Mouse (Mus musculus): ENCODE data around the gene Ltbp1.

Gene Ltbp1

GRCm38 (mm10) chr17:74976167-74976985, 29.0 kb upstream of the Ltbp1 start:
- no peak for TF ChIP-seq POU5F1 (IDR thresholded peaks at IDR 0.05; ENCODE audit: borderline replicate concordance, low read length)
- TF ChIP-seq CTCF (conservative IDR thresholded peaks at IDR 0.05; ENCODE audit: low read length) = no peak
- no peak for TF ChIP-seq NANOG (IDR thresholded peaks at IDR 0.05; ENCODE audit: borderline replicate concordance, low read length)

DNA sequence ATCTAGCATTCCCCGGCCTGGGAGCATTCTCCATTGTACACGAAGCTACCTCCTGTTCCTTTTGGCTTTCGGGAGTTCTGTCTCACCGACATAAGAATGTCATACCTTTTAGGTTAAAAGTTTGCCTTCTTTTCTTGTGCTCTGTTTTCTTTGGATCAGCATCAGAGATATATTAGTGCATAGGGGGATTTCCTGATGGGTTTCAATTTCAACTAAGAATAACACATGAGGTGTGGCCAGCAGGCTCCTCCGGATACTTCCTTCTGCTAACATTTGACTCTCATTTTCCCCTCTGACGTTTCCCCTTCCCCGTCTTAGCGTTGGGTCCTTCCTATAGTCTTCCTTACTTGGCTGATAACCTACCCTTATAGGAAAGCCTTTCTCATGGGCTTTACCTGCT, 25.6 kb upstream of the Ltbp1 start:
- peaks cover 7% of the 10 kb centered on the region for H3K4me1 ChIP-seq (replicated peaks; ENCODE audit: low read depth, low read length)
- no peaks in the 10 kb centered on the region for H3K9me3 ChIP-seq (ENCODE audit: low read length)
- H3K27me3 ChIP-seq (ENCODE audit: insufficient read depth, low read length) = peaks cover 3% of the 10 kb centered on the region; the same call in 1 of the 2 replicates
- H3K36me3 ChIP-seq (ENCODE audit: insufficient read depth, low read length) = no peaks in the 10 kb centered on the region
- no peak overlapping the region for H3K4me3 ChIP-seq (replicated peaks; ENCODE audit: low read length)
- TF ChIP-seq NANOG (IDR thresholded peaks at IDR 0.05; ENCODE audit: borderline replicate concordance, low read length) (no peak), POU5F1 (IDR thresholded peaks at IDR 0.05; ENCODE audit: borderline replicate concordance, low read length) (no peak), CTCF (conservative IDR thresholded peaks at IDR 0.05; ENCODE audit: low read length) (no peak)

More at GRCm38 (mm10) chr17:74976167-74976985, 29.0 kb upstream of the Ltbp1 start:
- H3K27me3 ChIP-seq (ENCODE audit: insufficient read depth, low read length) = no peaks in the 10 kb centered on the region; the same call in 1 of the 2 replicates
- H3K4me1 ChIP-seq (replicated peaks; ENCODE audit: low read depth, low read length) = peaks cover 7% of the 10 kb centered on the region
- H3K4me3 ChIP-seq (replicated peaks; ENCODE audit: low read length) = no peak overlapping the region
- no peaks in the 10 kb centered on the region for H3K9me3 ChIP-seq (ENCODE audit: low read length)
- H3K36me3 ChIP-seq (ENCODE audit: insufficient read depth, low read length) = no peaks in the 10 kb centered on the region

- TF ChIP-seq POU5F1 (IDR thresholded peaks at IDR 0.05; ENCODE audit: borderline replicate concordance, low read length) (no peak), NANOG (IDR thresholded peaks at IDR 0.05; ENCODE audit: borderline replicate concordance, low read length) (no peak), CTCF (conservative IDR thresholded peaks at IDR 0.05; ENCODE audit: low read length) (no peak)
- Histone ChIP-seq H3K9me3 (ENCODE audit: low read length) (no peaks in the 10 kb centered on the region), H3K4me1 (replicated peaks; ENCODE audit: low read depth, low read length) (peaks cover 7% of the 10 kb centered on the region), H3K36me3 (ENCODE audit: insufficient read depth, low read length) (no peaks in the 10 kb centered on the region), H3K4me3 (replicated peaks; ENCODE audit: low read length) (no peak overlapping the region), H3K27me3 (ENCODE audit: insufficient read depth, low read length) (peaks cover 11% of the 10 kb centered on the region)
These were observed 23.7 kb upstream of the Ltbp1 start for GRCm38 (mm10) chr17:74981703-74982102.

DNA sequence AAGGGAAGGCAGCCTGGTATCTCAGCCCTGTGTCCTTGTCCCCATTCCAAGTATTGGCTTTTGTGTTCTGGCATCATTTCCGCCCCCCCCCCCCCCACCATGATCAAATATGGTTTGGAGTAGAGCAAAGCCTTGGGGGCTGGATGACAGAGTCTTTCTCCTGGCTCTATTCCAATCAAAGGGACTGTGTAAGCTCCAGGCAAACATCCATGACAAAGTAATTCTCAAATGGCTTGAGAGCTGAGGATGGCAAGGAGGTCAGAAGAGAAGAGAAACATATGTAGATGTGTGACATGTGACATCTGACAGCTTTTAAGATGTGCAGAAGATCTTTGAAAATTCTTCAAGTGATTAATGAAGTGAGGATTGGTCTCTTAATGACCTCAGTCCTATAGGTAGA, 22.5 kb upstream of the Ltbp1 start:
- H3K9me3 ChIP-seq (ENCODE audit: low read length) = no peaks in the 10 kb centered on the region
- TF ChIP-seq POU5F1 (IDR thresholded peaks at IDR 0.05; ENCODE audit: borderline replicate concordance, low read length) (no peak), CTCF (conservative IDR thresholded peaks at IDR 0.05; ENCODE audit: low read length) (no peak), NANOG (IDR thresholded peaks at IDR 0.05; ENCODE audit: borderline replicate concordance, low read length) (no peak)
- H3K4me1 ChIP-seq (replicated peaks; ENCODE audit: low read depth, low read length) = peaks cover 7% of the 10 kb centered on the region
- no peaks in the 10 kb centered on the region for H3K36me3 ChIP-seq (ENCODE audit: insufficient read depth, low read length)
- H3K4me3 ChIP-seq (replicated peaks; ENCODE audit: low read length) = no peak overlapping the region
- H3K27me3 ChIP-seq (ENCODE audit: insufficient read depth, low read length) = peaks cover 11% of the 10 kb centered on the region

DNA sequence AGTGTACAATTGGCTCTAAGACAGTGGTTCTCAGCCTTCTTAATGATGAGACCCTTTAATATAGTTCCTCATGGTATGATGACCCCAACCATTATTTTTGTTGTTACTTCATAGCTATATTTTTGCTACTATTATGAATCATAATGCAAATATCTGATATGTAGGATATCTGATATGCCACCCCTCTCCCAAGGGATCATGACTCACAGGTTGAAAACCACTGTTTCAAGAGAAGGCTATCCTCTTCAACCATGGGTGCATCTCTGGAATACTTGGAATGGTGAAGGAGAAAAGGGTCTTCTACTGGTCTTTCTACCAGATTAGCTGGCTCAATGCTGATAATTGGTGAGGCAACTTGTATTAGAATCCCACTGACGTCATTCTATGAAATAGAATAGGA, 21.3 kb upstream of the Ltbp1 start:
- H3K27me3 ChIP-seq (ENCODE audit: insufficient read depth, low read length) = peaks cover 11% of the 10 kb centered on the region
- peaks cover under 1% of the 10 kb centered on the region; the same call in 1 of the 2 replicates for H3K4me1 ChIP-seq (replicated peaks; ENCODE audit: low read depth, low read length)
- no peaks in the 10 kb centered on the region for H3K36me3 ChIP-seq (ENCODE audit: insufficient read depth, low read length)
- no peak overlapping the region for H3K4me3 ChIP-seq (replicated peaks; ENCODE audit: low read length)
- TF ChIP-seq POU5F1 (IDR thresholded peaks at IDR 0.05; ENCODE audit: borderline replicate concordance, low read length) (no peak), NANOG (IDR thresholded peaks at IDR 0.05; ENCODE audit: borderline replicate concordance, low read length) (no peak), CTCF (conservative IDR thresholded peaks at IDR 0.05; ENCODE audit: low read length) (no peak)
- no peaks in the 10 kb centered on the region for H3K9me3 ChIP-seq (ENCODE audit: low read length)

DNA sequence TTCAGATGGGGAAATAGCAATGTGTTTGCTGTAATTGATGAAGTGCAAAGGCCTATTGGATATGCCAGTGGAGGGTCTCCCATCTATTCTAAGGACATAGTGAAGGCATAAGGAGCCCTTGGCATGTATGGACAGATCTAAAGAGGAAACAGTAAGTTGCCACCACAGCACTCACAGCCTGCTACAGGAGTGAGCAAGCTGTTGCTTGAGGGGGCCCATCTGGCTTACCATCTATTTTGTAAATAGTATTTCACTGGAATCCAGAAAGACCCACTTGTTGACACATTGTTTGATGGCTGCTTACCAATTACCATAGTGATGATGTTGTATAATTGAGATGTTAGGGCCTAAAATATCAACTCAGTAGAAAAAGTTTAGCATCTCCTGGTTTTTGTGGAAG, 20.7 kb upstream of the Ltbp1 start:
- no peak for TF ChIP-seq CTCF (conservative IDR thresholded peaks at IDR 0.05; ENCODE audit: low read length)
- TF ChIP-seq POU5F1 (IDR thresholded peaks at IDR 0.05; ENCODE audit: borderline replicate concordance, low read length) = no peak
- no peak for TF ChIP-seq NANOG (IDR thresholded peaks at IDR 0.05; ENCODE audit: borderline replicate concordance, low read length)
- Histone ChIP-seq H3K9me3 (ENCODE audit: low read length) (no peaks in the 10 kb centered on the region), H3K27me3 (ENCODE audit: insufficient read depth, low read length) (peaks cover 11% of the 10 kb centered on the region), H3K4me3 (replicated peaks; ENCODE audit: low read length) (no peak overlapping the region), H3K36me3 (ENCODE audit: insufficient read depth, low read length) (no peaks in the 10 kb centered on the region), H3K4me1 (replicated peaks; ENCODE audit: low read depth, low read length) (no peaks in the 10 kb centered on the region)

DNA sequence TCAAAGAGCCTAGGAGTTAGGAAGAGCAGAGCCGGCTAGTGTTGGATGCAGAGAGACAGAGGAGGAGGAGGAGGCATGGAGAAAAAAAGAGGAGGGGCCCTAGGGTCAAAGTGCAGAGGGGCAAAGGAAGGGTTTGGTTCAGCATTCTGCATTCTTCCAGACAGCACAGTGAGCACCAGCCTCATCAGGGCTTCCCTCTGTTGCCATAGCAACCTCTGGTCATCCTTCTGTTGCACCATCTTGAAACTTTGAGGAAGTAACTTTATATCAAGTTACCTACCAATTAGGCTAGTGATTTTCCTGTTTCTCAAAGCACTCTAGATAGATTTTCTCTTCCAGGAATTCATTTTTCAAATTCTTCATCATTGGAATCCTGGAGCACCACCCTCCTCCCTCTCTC, 18.3 kb upstream of the Ltbp1 start:
- Histone ChIP-seq H3K4me3 (replicated peaks; ENCODE audit: low read length) (no peak overlapping the region), H3K27me3 (ENCODE audit: insufficient read depth, low read length) (peaks cover 11% of the 10 kb centered on the region)
- TF ChIP-seq POU5F1 (IDR thresholded peaks at IDR 0.05; ENCODE audit: borderline replicate concordance, low read length) (no peak), NANOG (IDR thresholded peaks at IDR 0.05; ENCODE audit: borderline replicate concordance, low read length) (no peak), CTCF (conservative IDR thresholded peaks at IDR 0.05; ENCODE audit: low read length) (no peak)

DNA sequence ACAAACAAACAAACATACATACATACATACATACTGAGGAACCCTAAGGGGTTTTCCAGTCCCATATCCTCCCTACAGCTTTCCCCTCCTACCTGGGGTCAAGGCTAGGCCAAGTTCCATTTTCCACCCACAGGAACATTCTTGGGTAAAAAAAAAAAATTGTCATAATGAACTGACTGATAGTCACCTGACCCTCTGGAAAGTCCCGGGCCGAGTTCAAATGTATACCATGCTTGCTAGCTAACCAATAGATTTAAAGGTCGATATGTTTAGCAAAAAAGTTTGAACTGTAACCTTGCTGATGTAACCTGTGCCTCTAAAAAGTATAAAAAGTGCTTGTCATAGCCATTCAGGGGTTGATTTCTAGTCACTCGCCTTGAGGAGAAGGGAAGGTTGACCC, 15.7 kb upstream of the Ltbp1 start:
- peaks cover 12% of the 10 kb centered on the region for H3K4me1 ChIP-seq (replicated peaks; ENCODE audit: low read depth, low read length)
- H3K4me3 ChIP-seq (replicated peaks; ENCODE audit: low read length) = no peak overlapping the region
- H3K36me3 ChIP-seq (ENCODE audit: insufficient read depth, low read length) = no peaks in the 10 kb centered on the region
- no peaks in the 10 kb centered on the region for H3K9me3 ChIP-seq (ENCODE audit: low read length)
- peaks cover 11% of the 10 kb centered on the region for H3K27me3 ChIP-seq (ENCODE audit: insufficient read depth, low read length)
- no peak for TF ChIP-seq NANOG (IDR thresholded peaks at IDR 0.05; ENCODE audit: borderline replicate concordance, low read length)
- no peak for TF ChIP-seq CTCF (conservative IDR thresholded peaks at IDR 0.05; ENCODE audit: low read length)
- TF ChIP-seq POU5F1 (IDR thresholded peaks at IDR 0.05; ENCODE audit: borderline replicate concordance, low read length) = no peak

More for the DNA sequence above, 18.3 kb upstream of the Ltbp1 start:
- Histone ChIP-seq H3K4me1 (replicated peaks; ENCODE audit: low read depth, low read length) (no peaks in the 10 kb centered on the region), H3K9me3 (ENCODE audit: low read length) (no peaks in the 10 kb centered on the region), H3K36me3 (ENCODE audit: insufficient read depth, low read length) (no peaks in the 10 kb centered on the region)

All from E14TG2a.4 (cell line).